Mouse (Mus musculus) heart, embryonic 16.5 days (tissue): ENCODE results near the gene Cers4. TPM values are rescaled to one million over a fixed set of nuclear protein-coding genes. Genes with fewer than 3 reads are reported as not detected.

ENCODE experiments used
- ATAC-seq: fragments of 200-750 bp; cut with Nextera tagmentation; replicated peaks from 2 replicates; pipeline ENCODE4 v1.8.0; 2017; ENCODE audit warnings: moderate number of reproducible peaks; ENCODE audit not compliant: insufficient read depth, low FRiP score; ENCODE audit errors: extremely low read depth
- H3K27ac ChIP-seq: fragments of 300-500 bp; sonication (generic); 2 replicates; pipeline ENCODE4 v1.5.1; 2014; ENCODE audit warnings: mild to moderate bottlenecking, low read length, control low read depth, moderate library complexity
- H3K27me3 ChIP-seq: fragments of 300-500 bp; sonication (generic); 2 replicates; pipeline ENCODE4 v1.6.1; 2014; ENCODE audit warnings: low read length, mixed read lengths; ENCODE audit not compliant: control insufficient read depth, insufficient read depth
- H3K36me3 ChIP-seq: fragments of 300-500 bp; sonication (generic); 2 replicates; pipeline ENCODE4 v1.6.1; 2014; ENCODE audit not compliant: control insufficient read depth, insufficient read depth
- H3K4me1 ChIP-seq: fragments of 300-500 bp; sonication (generic); 2 replicates; pipeline ENCODE4 v1.6.1; 2014; ENCODE audit warnings: low read length, mixed read lengths; ENCODE audit not compliant: control insufficient read depth, insufficient read depth
- H3K4me2 ChIP-seq: fragments of 300-500 bp; sonication (generic); 2 replicates; pipeline ENCODE4 v1.6.1; 2014; ENCODE audit warnings: low read depth, mild to moderate bottlenecking, control low read depth, low read length
- H3K4me3 ChIP-seq: fragments of 300-500 bp; sonication (generic); 2 replicates; pipeline ENCODE4 v1.5.1; 2014; ENCODE audit warnings: mild to moderate bottlenecking, control low read depth, low read length
- H3K9ac ChIP-seq: fragments of 300-500 bp; sonication (generic); 2 replicates; pipeline ENCODE4 v1.6.1; 2014; ENCODE audit warnings: low read length, control low read depth
- H3K9me3 ChIP-seq: fragments of 300-500 bp; sonication (generic); replicated peaks from 2 replicates; pipeline ENCODE4 v1.6.1; 2016; ENCODE audit warnings: low read length; ENCODE audit not compliant: control insufficient read depth
- WGBS: fragments of 180-500 bp; shearing (Covaris S2); extraction: QIAGEN DNeasy Blood & Tissue Kit; methylation state at CpG from one replicate; pipeline ENCODE4 v1.1.7; 2014; 5-methylcytosine and 5-hydroxymethylcytosine counted together
- polyA plus RNA-seq: library from polyadenylated mRNA; unstranded; fragments of >200 nt; fragmentation: Nextera tagmentation; extraction: Ambion mirVana; gene quantifications from 2 replicates; pipeline ENCODE4 v1.2.1, GENCODE M21; 2015

Gene Cers4
- polyA plus RNA-seq, 1 experiment from 2014 or later, result 43.9 TPM

DNA sequence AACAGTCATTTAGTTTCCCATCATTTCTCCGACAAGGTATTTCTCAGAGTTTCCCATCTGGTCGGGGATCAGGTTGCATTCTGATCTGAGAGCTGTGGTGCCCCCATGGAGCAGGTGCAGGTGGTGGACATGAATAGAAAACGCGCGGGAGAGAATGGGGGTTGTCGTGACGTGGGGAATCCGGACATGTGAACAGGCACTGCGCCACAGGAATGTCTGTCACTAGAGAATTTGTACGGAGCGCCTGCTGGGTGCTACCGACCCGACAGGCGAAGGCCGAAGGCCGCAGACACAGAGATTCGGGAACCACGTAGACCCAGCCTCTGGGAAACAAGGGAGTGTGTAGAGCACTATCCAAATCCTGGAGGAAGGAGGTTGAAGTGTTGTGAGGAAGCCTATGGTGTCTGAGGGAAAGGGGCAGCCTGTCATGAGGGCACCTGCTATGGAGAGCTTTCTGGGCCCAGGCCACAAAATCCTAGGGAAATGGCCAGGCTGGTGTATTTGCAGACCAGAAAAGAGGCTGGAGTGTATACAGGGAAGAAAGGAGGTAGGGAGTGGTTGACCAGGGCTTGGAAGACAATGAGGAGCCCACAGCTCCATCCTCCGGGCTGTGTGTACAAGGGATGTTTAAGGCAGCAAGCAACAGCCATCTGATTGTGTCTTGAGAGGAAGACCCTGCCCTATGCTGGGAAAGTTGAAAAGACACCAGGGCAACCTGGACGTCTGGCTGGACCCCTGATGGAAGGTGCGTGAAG is 1.0 kb downstream of the Cers4 start:
- Histone ChIP-seq H3K9me3 (no peaks in the 10 kb centered on the region), H3K4me1 (peaks cover 28% of the 10 kb centered on the region), H3K4me3 (peak overlapping the region; percentile 84), H3K4me2 (peak overlapping the region; percentile 79), H3K9ac (peak overlapping the region; percentile 84), H3K36me3 (0 out of 2 replicates have a peak, but pooled peaks cover 2% of the 10 kb centered on the region), H3K27ac (peak overlapping the region; percentile 95), H3K27me3 (no peaks in the 10 kb centered on the region)
- WGBS, result 6% methylated on average over 21 of the region's 21 CpGs
- ATAC-seq, result peak; percentile 62

DNA sequence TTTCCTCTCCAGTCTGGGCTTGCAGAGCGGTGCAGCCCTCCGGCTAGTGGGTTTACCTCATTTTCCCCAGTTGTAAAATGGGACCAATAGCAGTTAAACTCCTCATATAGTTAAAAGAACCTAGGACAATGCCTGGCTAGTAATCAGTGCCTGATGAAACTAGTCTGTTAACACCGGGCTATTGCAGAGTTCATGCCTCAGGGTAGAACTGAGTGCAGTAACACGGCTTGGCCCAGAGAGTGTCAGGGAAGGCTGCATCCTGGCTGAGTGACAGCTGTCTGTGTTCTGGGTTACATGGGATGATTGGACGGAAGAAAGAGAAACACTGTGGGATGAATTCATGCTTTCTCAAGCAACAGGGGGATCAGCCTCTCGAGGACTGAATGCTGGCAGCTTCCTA is 3.1 kb downstream of the Cers4 start:
- Histone ChIP-seq H3K4me1 (peaks cover 30% of the 10 kb centered on the region), H3K36me3 (0 out of 2 replicates have a peak, but pooled peaks cover 2% of the 10 kb centered on the region), H3K4me2 (peak overlapping the region; percentile 4), H3K27me3 (no peaks in the 10 kb centered on the region), H3K9ac (no peak overlapping the region; the same call in 1 of the 2 replicates), H3K9me3 (no peaks in the 10 kb centered on the region), H3K27ac (no peak overlapping the region), H3K4me3 (no peak overlapping the region)
- no peak for ATAC-seq
- WGBS, result 58% methylated on average over 6 of the region's 6 CpGs

DNA sequence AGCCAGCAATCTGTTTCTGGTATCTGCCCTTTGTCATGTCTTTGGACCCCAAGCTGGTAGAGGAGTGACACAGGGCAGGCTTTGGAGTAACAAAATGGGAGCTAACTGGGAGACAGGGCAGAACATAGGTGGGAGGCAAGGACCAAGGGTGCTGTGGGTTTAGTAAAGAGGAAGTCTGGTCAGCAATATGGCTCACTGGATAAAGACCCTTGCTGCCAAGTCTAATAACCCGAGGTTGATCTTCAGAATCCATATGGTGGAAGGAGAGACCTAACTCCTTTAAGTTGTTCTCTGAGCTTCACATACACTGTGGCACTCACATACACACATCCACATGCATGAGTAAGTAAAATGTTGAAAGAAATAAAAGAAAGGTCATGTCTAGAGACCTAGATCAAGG is 4.8 kb downstream of the Cers4 start:
- peaks cover 23% of the 10 kb centered on the region for H3K4me1 ChIP-seq

DNA sequence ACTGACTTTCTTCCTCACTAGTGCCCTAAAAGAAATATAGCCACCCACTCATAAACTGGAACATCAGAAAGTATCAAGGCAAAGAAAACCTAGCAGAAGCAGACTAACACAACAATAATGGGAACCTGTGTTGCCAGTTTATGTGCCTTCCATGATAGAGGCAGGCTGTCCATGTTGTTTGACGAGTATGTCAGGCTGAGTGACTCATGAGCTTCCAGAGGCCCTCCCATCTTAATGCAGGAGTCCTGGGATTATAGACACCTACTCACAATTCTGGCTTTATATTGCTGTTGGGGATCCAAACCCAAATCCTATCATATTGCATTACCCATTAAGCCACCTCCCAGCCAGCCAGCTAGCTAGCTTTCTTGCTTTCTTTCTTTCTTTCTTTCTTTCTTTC is 12.5 kb downstream of the Cers4 start:
- Histone ChIP-seq H3K4me3 (no peak overlapping the region), H3K36me3 (peaks cover 11% of the 10 kb centered on the region), H3K4me2 (no peak overlapping the region), H3K9me3 (no peaks in the 10 kb centered on the region), H3K27me3 (no peaks in the 10 kb centered on the region), H3K4me1 (peaks cover 33% of the 10 kb centered on the region), H3K9ac (no peak overlapping the region), H3K27ac (no peak overlapping the region)
- ATAC-seq, result no peak
- WGBS, result 67% methylated on average over 1 of the region's 1 CpGs

More for the DNA sequence above, 4.8 kb downstream of the Cers4 start:
- Histone ChIP-seq H3K4me3 (no peak overlapping the region), H3K9ac (no peak overlapping the region), H3K27ac (no peak overlapping the region), H3K36me3 (peaks cover 7% of the 10 kb centered on the region), H3K9me3 (no peaks in the 10 kb centered on the region), H3K4me2 (no peak overlapping the region), H3K27me3 (no peaks in the 10 kb centered on the region)
- no peak for ATAC-seq
- WGBS, result 87% methylated on average over 1 of the region's 1 CpGs

DNA sequence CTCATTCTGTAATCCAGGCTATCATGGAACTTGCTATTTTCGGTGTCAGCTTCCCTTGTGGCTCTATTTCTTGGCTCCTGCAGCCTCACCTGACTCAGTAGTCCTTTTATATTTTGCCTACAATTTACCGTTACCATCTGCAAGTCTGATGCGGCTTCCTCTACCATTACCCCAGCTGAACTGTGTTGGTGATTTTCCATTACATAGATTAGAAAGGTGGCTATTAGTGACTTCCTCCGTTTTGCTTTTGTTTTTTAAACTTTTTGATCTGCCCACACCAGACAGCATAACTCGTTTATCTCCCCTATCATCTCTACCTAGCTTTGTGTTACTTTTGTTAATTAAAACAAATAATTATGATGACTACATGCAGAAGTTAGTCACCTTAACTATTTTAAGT is 14.7 kb downstream of the Cers4 start:
- Histone ChIP-seq H3K4me3 (no peak overlapping the region), H3K9ac (no peak overlapping the region), H3K27me3 (no peaks in the 10 kb centered on the region), H3K9me3 (no peaks in the 10 kb centered on the region), H3K4me2 (no peak overlapping the region), H3K4me1 (peaks cover 54% of the 10 kb centered on the region), H3K36me3 (peaks cover 6% of the 10 kb centered on the region; the same call in 1 of the 2 replicates), H3K27ac (no peak overlapping the region)
- WGBS, result 55% methylated on average over 5 of the region's 5 CpGs
- no peak for ATAC-seq

DNA sequence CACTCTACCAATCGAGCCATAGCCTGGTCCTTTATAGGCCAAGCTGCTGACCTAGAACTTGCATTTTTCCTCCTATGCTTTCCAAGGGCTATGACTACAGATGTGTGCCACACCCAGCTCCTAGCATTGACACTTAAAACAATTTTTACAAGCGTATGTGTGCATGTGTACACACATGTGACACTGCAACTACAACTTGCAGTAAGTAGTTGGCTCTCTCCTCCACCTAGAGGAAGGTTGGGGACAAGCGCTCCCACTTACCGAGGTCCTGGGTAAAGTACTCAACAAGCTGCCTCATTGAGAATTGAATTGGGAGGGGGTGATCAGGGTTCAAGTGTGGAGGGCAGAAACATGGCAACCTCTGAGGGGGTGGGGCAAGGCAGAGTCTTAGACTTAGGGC is 18.0 kb downstream of the Cers4 start:
- Histone ChIP-seq H3K9ac (peak overlapping the region; percentile 63; the same call in 1 of the 2 replicates), H3K4me1 (peaks cover 70% of the 10 kb centered on the region), H3K27me3 (no peaks in the 10 kb centered on the region), H3K4me3 (no peak overlapping the region), H3K27ac (peak overlapping the region; percentile 98), H3K9me3 (no peaks in the 10 kb centered on the region), H3K36me3 (no peaks in the 10 kb centered on the region), H3K4me2 (peak overlapping the region; percentile 44; the same call in 1 of the 2 replicates)
- no peak for ATAC-seq
- WGBS, result 69% methylated on average over 4 of the region's 4 CpGs

GRCm38 (mm10) chr8:4511429-4512115 is 18.7 kb downstream of the Cers4 start:
- no peaks in the 10 kb centered on the region for H3K27me3 ChIP-seq
- peak overlapping the region; percentile 98 for H3K27ac ChIP-seq
- peak overlapping the region; percentile 44 for H3K4me2 ChIP-seq
- H3K9ac ChIP-seq, result peak overlapping the region; percentile 63
- H3K9me3 ChIP-seq, result no peaks in the 10 kb centered on the region
- H3K36me3 ChIP-seq, result no peaks in the 10 kb centered on the region
- H3K4me3 ChIP-seq, result peak overlapping the region; percentile 6; the same call in 1 of the 2 replicates
- 10% methylated on average over 2 of the region's 2 CpGs for WGBS
- H3K4me1 ChIP-seq, result peaks cover 65% of the 10 kb centered on the region
- peak; percentile 10; the same call in 1 of the 2 replicates for ATAC-seq

GRCm38 (mm10) chr8:4512116-4512495 is 19.3 kb downstream of the Cers4 start:
- peak; percentile 92 for ATAC-seq
- Histone ChIP-seq H3K36me3 (peaks cover 5% of the 10 kb centered on the region; the same call in 1 of the 2 replicates), H3K4me3 (0 out of 2 replicates have a peak overlapping the region, but pooled peaks have one; percentile 6), H3K4me2 (peak overlapping the region; percentile 44), H3K27me3 (no peaks in the 10 kb centered on the region), H3K9ac (peak overlapping the region; percentile 63), H3K27ac (peak overlapping the region; percentile 98), H3K4me1 (peaks cover 61% of the 10 kb centered on the region), H3K9me3 (no peaks in the 10 kb centered on the region)
- 12% methylated on average over 8 of the region's 8 CpGs for WGBS

DNA sequence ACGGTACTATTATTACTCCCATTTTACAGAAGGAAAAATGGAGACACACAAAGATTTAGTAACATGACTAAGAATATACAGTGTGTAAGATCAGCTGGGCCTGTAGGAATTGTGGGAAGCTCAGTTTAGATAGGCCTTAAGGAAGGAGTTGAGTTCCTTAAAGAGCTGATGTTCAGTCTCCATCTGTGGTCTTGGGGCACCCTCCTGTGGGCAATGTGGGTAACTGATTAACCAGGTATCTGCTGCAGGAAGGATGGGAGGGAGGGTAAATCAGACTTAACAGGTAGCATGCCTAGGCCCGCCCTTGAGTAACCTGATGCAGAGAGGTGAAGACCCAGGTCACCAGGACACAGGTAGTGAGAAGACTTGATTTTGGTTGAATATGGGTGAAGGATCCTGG is 23.3 kb downstream of the Cers4 start:
- WGBS, result 78% methylated on average over 2 of the region's 2 CpGs
- Histone ChIP-seq H3K4me1 (peaks cover 33% of the 10 kb centered on the region), H3K4me2 (no peak overlapping the region), H3K27me3 (no peaks in the 10 kb centered on the region), H3K4me3 (no peak overlapping the region), H3K27ac (no peak overlapping the region), H3K9ac (no peak overlapping the region), H3K36me3 (peaks cover 26% of the 10 kb centered on the region), H3K9me3 (no peaks in the 10 kb centered on the region)
- no peak for ATAC-seq
